Comparison of ENCODE assay signal across 17 mouse cellular contexts in the genomic region with DNA sequence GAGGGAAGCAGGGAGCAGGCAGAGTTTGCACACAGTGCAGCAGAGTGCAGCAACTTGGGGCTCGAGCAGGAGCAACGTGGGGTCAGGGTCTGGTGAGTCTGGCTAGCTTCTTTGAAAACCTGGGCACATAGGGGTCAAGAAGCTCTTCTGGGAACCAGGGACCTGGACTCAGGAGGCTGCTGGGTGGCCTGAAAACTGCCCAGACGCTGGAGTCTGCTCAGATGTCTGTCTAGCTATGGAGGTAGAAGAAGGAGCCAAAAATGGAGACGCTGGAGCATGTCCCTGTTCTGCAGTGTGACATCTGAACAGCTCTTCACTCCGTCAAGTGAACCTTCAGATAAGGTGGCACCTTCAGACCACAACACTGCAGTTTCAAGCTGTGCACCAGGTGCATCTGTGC. TPM values are rescaled to one million over a fixed set of nuclear protein-coding genes. Genes with fewer than 3 reads are reported as not detected.
DNase-seq lines count a peak whose midpoint lies in the region; ATAC-seq and TF ChIP-seq lines count a peak whose summit lies in the region.
"Had no signal": no experiment of that assay in that cellular context is flagged by ENCODE, and none has a peak within 500 bp of the region (broad histone marks: within the 10 kb centered on the region; RNA-seq: fewer than 3 reads in every experiment).

No protein-coding gene starts in this region.

- no peaks in the 10 kb centered on the region for H3K79me2 ChIP-seq in liver, adult 2 months (ENCODE audit: control insufficient read depth, insufficient read depth, low read length)

- TF ChIP-seq POLR2A in liver, adult 2 months (IDR thresholded peaks at IDR 0.05; ENCODE audit: extremely low read depth, insufficient read depth, low read length), result no peak

- peaks cover 49% of the 10 kb centered on the region for H3K4me1 ChIP-seq in forebrain, embryonic 10.5 days
- H3K4me1 ChIP-seq in forebrain, embryonic 15.5 days, result peaks cover 19% of the 10 kb centered on the region
- peaks cover 23% of the 10 kb centered on the region for H3K4me1 ChIP-seq in liver, adult 2 months (ENCODE audit: control insufficient read depth, insufficient read depth, low read length)
- H3K4me1 ChIP-seq in liver, embryonic 11.5 days (replicated peaks; ENCODE audit: control insufficient read depth, insufficient read depth, low read length), result peaks cover 7% of the 10 kb centered on the region
- H3K4me1 ChIP-seq in embryonic facial prominence, embryonic 12.5 days, result peaks cover 17% of the 10 kb centered on the region
- H3K4me1 ChIP-seq in limb, embryonic 10.5 days, result peaks cover 23% of the 10 kb centered on the region

- H3K27ac ChIP-seq in forebrain, embryonic 10.5 days, result peak overlapping the region; percentile 94
- H3K27ac ChIP-seq in forebrain, embryonic 15.5 days (replicated peaks), result no peak overlapping the region; the same call in 1 of the 2 replicates
- peak overlapping the region; percentile 13 for H3K27ac ChIP-seq in liver, adult 2 months (replicated peaks; ENCODE audit: insufficient read depth, low read depth, low read length)
- no peak overlapping the region for H3K27ac ChIP-seq in liver, embryonic 11.5 days (ENCODE audit: low read depth, low read length)
- peak overlapping the region; percentile 83 for H3K27ac ChIP-seq in embryonic facial prominence, embryonic 12.5 days
- peak overlapping the region; percentile 66 for H3K27ac ChIP-seq in limb, embryonic 10.5 days
- H3K27ac ChIP-seq: intestine, embryonic 15.5 days had no signal

- H3K4me2 ChIP-seq in forebrain, embryonic 15.5 days (replicated peaks), result no peak overlapping the region
- H3K4me2 ChIP-seq in liver, embryonic 11.5 days, result no peak overlapping the region
- H3K4me2 ChIP-seq in embryonic facial prominence, embryonic 12.5 days (replicated peaks), result no peak overlapping the region
- H3K4me2 ChIP-seq: intestine, embryonic 15.5 days; lung, embryonic 14.5 days had no signal

- no peak for DNase-seq in forebrain, embryonic 10.5 days (ENCODE audit: extremely low spot score, low spot score)
- no peak for DNase-seq in liver, adult 2 months (ENCODE audit: extremely low read depth, low read depth, low spot score)
- no peak for DNase-seq in liver, embryonic 11.5 days (ENCODE audit: low spot score)
- DNase-seq in limb, embryonic 10.5 days (ENCODE audit: low spot score), result no peak
- no peak for DNase-seq in layer of hippocampus, postnatal 14 days (ENCODE audit: low spot score in 2 of 2)
- DNase-seq in ovary, postnatal 36 days (ENCODE audit: low spot score), result no peak
- DNase-seq: adrenal gland, postnatal 14 days; cerebellum, adult 8-10 months; embryo, embryonic 11 days; gastrocnemius, postnatal 10 days; liver; lung, embryonic 14.5 days had no signal

- H3K27me3 ChIP-seq in forebrain, embryonic 10.5 days (ENCODE audit: poor library complexity, severe bottlenecking), result no peaks in the 10 kb centered on the region
- H3K27me3 ChIP-seq in forebrain, embryonic 15.5 days, result no peaks in the 10 kb centered on the region
- H3K27me3 ChIP-seq in liver, adult 2 months (ENCODE audit: control insufficient read depth, insufficient read depth, low read length), result no peaks in the 10 kb centered on the region
- no peaks in the 10 kb centered on the region for H3K27me3 ChIP-seq in liver, embryonic 11.5 days (replicated peaks; ENCODE audit: control insufficient read depth, insufficient read depth, low read length)
- no peaks in the 10 kb centered on the region for H3K27me3 ChIP-seq in embryonic facial prominence, embryonic 12.5 days
- no peaks in the 10 kb centered on the region for H3K27me3 ChIP-seq in limb, embryonic 10.5 days (ENCODE audit: low read depth, poor library complexity, severe bottlenecking)
- H3K27me3 ChIP-seq: intestine, embryonic 15.5 days had no signal

- H3K9me3 ChIP-seq in forebrain, embryonic 10.5 days, result no peaks in the 10 kb centered on the region
- H3K9me3 ChIP-seq in forebrain, embryonic 15.5 days, result no peaks in the 10 kb centered on the region
- H3K9me3 ChIP-seq in liver, embryonic 11.5 days (ENCODE audit: control insufficient read depth, low read length), result no peaks in the 10 kb centered on the region
- H3K9me3 ChIP-seq in embryonic facial prominence, embryonic 12.5 days, result 0 out of 2 replicates have a peak, but pooled peaks cover under 1% of the 10 kb centered on the region
- H3K9me3 ChIP-seq in limb, embryonic 10.5 days (replicated peaks), result no peaks in the 10 kb centered on the region
- H3K9me3 ChIP-seq: intestine, embryonic 15.5 days had no signal

- 50% methylated on average over 5 of the region's 5 CpGs for WGBS in forebrain, embryonic 10.5 days
- 54% methylated on average over 5 of the region's 5 CpGs for WGBS in forebrain, embryonic 15.5 days
- WGBS in liver, adult 2 months, result 52% methylated on average over 5 of the region's 5 CpGs
- 57% methylated on average over 5 of the region's 5 CpGs for WGBS in liver, embryonic 11.5 days
- WGBS in embryonic facial prominence, embryonic 12.5 days, result 64% methylated on average over 5 of the region's 5 CpGs
- WGBS in limb, embryonic 10.5 days, result 77% methylated on average over 5 of the region's 5 CpGs

- H3K9ac ChIP-seq in forebrain, embryonic 15.5 days (replicated peaks), result no peak overlapping the region
- H3K9ac ChIP-seq in liver, adult 2 months (ENCODE audit: low read depth, low read length), result 0 out of 2 replicates have a peak overlapping the region, but pooled peaks have one; percentile 2
- no peak overlapping the region for H3K9ac ChIP-seq in liver, embryonic 11.5 days (ENCODE audit: low read depth, low read length)
- no peak overlapping the region; the same call in 1 of the 2 replicates for H3K9ac ChIP-seq in embryonic facial prominence, embryonic 12.5 days
- H3K9ac ChIP-seq: intestine, embryonic 15.5 days; lung, embryonic 14.5 days had no signal

- no peaks in the 10 kb centered on the region for H3K36me3 ChIP-seq in forebrain, embryonic 10.5 days (replicated peaks)
- no peaks in the 10 kb centered on the region for H3K36me3 ChIP-seq in forebrain, embryonic 15.5 days
- H3K36me3 ChIP-seq in liver, adult 2 months (ENCODE audit: control insufficient read depth, insufficient read depth, low read length), result no peaks in the 10 kb centered on the region
- H3K36me3 ChIP-seq in liver, embryonic 11.5 days (ENCODE audit: control insufficient read depth, insufficient read depth, low read length), result no peaks in the 10 kb centered on the region
- no peaks in the 10 kb centered on the region for H3K36me3 ChIP-seq in embryonic facial prominence, embryonic 12.5 days
- H3K36me3 ChIP-seq in limb, embryonic 10.5 days, result no peaks in the 10 kb centered on the region
- H3K36me3 ChIP-seq: intestine, embryonic 15.5 days had no signal

- no peak for ATAC-seq in forebrain, embryonic 15.5 days (replicated peaks)
- no peak for ATAC-seq in liver, embryonic 11.5 days (replicated peaks; ENCODE audit: low FRiP score)
- no peak for ATAC-seq in embryonic facial prominence, embryonic 12.5 days (ENCODE audit: insufficient number of reproducible peaks, insufficient read depth, low FRiP score, low TSS enrichment)
- ATAC-seq: intestine, embryonic 15.5 days had no signal

- no peak for TF ChIP-seq CTCF in liver, adult 2 months (IDR thresholded peaks at IDR 0.05; ENCODE audit: low read depth, low read length)

- H3K4me3 ChIP-seq in forebrain, embryonic 10.5 days, result no peak overlapping the region
- no peak overlapping the region for H3K4me3 ChIP-seq in forebrain, embryonic 15.5 days
- H3K4me3 ChIP-seq in liver, adult 2 months (ENCODE audit: insufficient read depth, low read depth, low read length), result no peak overlapping the region
- no peak overlapping the region for H3K4me3 ChIP-seq in liver, embryonic 11.5 days (ENCODE audit: low read depth, low read length)
- no peak overlapping the region for H3K4me3 ChIP-seq in embryonic facial prominence, embryonic 12.5 days
- no peak overlapping the region for H3K4me3 ChIP-seq in limb, embryonic 10.5 days
- H3K4me3 ChIP-seq: intestine, embryonic 15.5 days; myocyte had no signal

RNA-seq across cellular contexts. Expression of gene Gpam, which starts 17.7 kb away (rescaled TPM):
- 21.5 and 22.4 TPM in 2 replicates for polyA plus RNA-seq in forebrain, embryonic 10.5 days (2016; fragmentation: Nextera tagmentation; extraction: Ambion mirVana)
- 22.1 and 22.3 TPM in 2 replicates for polyA plus RNA-seq in forebrain, embryonic 15.5 days (2015; fragmentation: Nextera tagmentation; extraction: Ambion mirVana)
- 261 and 274 TPM in 2 replicates for total RNA-seq in liver, adult 2 months (2014; rRNA removed)
- 90.2 and 102 TPM in 2 replicates for polyA plus RNA-seq in liver, adult 2 months (2012; rRNA removed)
- 36.3 and 42.2 TPM in 2 replicates for polyA plus RNA-seq in liver, embryonic 11.5 days (2014; fragmentation: Nextera tagmentation; extraction: Ambion mirVana)
- polyA plus RNA-seq in embryonic facial prominence, embryonic 12.5 days (2016; fragmentation: Nextera tagmentation; extraction: Ambion mirVana), result 18.0 and 18.5 TPM in 2 replicates
- polyA plus RNA-seq in limb, embryonic 10.5 days (2016; fragmentation: Nextera tagmentation; extraction: Ambion mirVana), result 15.8 and 16.2 TPM in 2 replicates
- 10 to 100 TPM; 83.6 to 86.9 TPM for total RNA-seq in layer of hippocampus, postnatal 14 days (2021)

RNA-seq across cellular contexts. Expression of gene Tectb, which starts 35.8 kb away (rescaled TPM):
- polyA plus RNA-seq in forebrain, embryonic 10.5 days (2016; fragmentation: Nextera tagmentation; extraction: Ambion mirVana), result not detected in 2 replicates
- polyA plus RNA-seq in forebrain, embryonic 15.5 days (2015; fragmentation: Nextera tagmentation; extraction: Ambion mirVana), result 0.28 TPM in 1 of 2 replicates, not detected in the other
- total RNA-seq in liver, adult 2 months (2014; rRNA removed), result 0.18 and 0.20 TPM in 2 replicates
- 0.07 TPM in 1 of 2 replicates, not detected in the other for polyA plus RNA-seq in liver, adult 2 months (2012; rRNA removed)
- not detected in 2 replicates for polyA plus RNA-seq in liver, embryonic 11.5 days (2014; fragmentation: Nextera tagmentation; extraction: Ambion mirVana)
- polyA plus RNA-seq in embryonic facial prominence, embryonic 12.5 days (2016; fragmentation: Nextera tagmentation; extraction: Ambion mirVana), result 0.15 and 0.27 TPM in 2 replicates
- polyA plus RNA-seq in limb, embryonic 10.5 days (2016; fragmentation: Nextera tagmentation; extraction: Ambion mirVana), result not detected in 2 replicates
- under 1 TPM; 0.21 to 0.23 TPM for total RNA-seq in layer of hippocampus, postnatal 14 days (2021)
- total RNA-seq: megakaryocyte progenitor cell, adult 5-6 weeks had no signal
- polyA plus RNA-seq: lung, embryonic 14.5 days; myocyte had no signal

Comparison
In these comparisons a context has a peak if more than half of its experiments do, and no peak if none do; other contexts are left out.
1. H3K27ac ChIP-seq: peak in forebrain, embryonic 10.5 days (single experiment), liver, adult 2 months (single experiment), embryonic facial prominence, embryonic 12.5 days (single experiment) and limb, embryonic 10.5 days (single experiment); none in forebrain, embryonic 15.5 days (single experiment) and liver, embryonic 11.5 days (single experiment).